21 mouse cellular contexts compared by ENCODE assay signal in genomic region chr10:77308978-77309377, GRCm38 (mm10).
"Had no signal": no experiment of that assay in that cellular context is flagged by ENCODE, and none has a peak within 500 bp of the region (broad histone marks: within the 10 kb centered on the region; RNA-seq: fewer than 3 reads in every experiment).

No protein-coding gene starts in this region.

- H3K4me3 ChIP-seq: heart, embryonic 10.5 days; heart, embryonic 12.5 days; hindbrain, embryonic 13.5 days; hindbrain, embryonic 15.5 days; limb, embryonic 13.5 days; limb, embryonic 15.5 days; liver, embryonic 12.5 days had no signal

- H3K27me3 ChIP-seq: heart, embryonic 12.5 days; hindbrain, embryonic 13.5 days; hindbrain, embryonic 15.5 days; limb, embryonic 13.5 days; limb, embryonic 15.5 days; liver, embryonic 12.5 days had no signal

- H3K9me3 ChIP-seq: heart, embryonic 10.5 days; heart, embryonic 12.5 days; hindbrain, embryonic 13.5 days; hindbrain, embryonic 15.5 days; limb, embryonic 13.5 days; limb, embryonic 15.5 days; liver, embryonic 12.5 days had no signal

- H3K9ac ChIP-seq: heart, embryonic 12.5 days; hindbrain, embryonic 13.5 days; hindbrain, embryonic 15.5 days; limb, embryonic 13.5 days; limb, embryonic 15.5 days; liver, embryonic 12.5 days had no signal

- H3K4me2 ChIP-seq: heart, embryonic 12.5 days; hindbrain, embryonic 13.5 days; hindbrain, embryonic 15.5 days; limb, embryonic 13.5 days; limb, embryonic 15.5 days; liver, embryonic 12.5 days had no signal

- ATAC-seq: forebrain, embryonic 16.5 days; hindbrain, postnatal 0 days; intestine, embryonic 16.5 days; liver, embryonic 12.5 days had no signal

- H3K27ac ChIP-seq: heart, embryonic 10.5 days; hindbrain, embryonic 13.5 days; hindbrain, embryonic 15.5 days; hindbrain, postnatal 0 days; limb, embryonic 13.5 days; limb, embryonic 15.5 days; liver, embryonic 12.5 days had no signal

- H3K4me1 ChIP-seq: heart, embryonic 12.5 days; limb, embryonic 13.5 days; limb, embryonic 15.5 days; liver, embryonic 12.5 days had no signal

- H3K36me3 ChIP-seq: liver, embryonic 12.5 days had no signal

- DNase-seq: gastrocnemius, postnatal 14 days; gastrocnemius, postnatal 36 days; heart, adult 18-20 months; heart, postnatal 14 days; heart, postnatal 36 days; kidney, adult 11 months; kidney, adult 8-10 months; kidney, postnatal 10 days; layer of hippocampus, adult 9-11 months; layer of hippocampus, postnatal 36 days; left cerebral cortex, postnatal 4 days had no signal
